Mouse (Mus musculus) bone marrow, adult 2 months (tissue): ENCODE measurements around the gene Fgfr2. TPM values are rescaled to one million over a fixed set of nuclear protein-coding genes. Genes with fewer than 3 reads are reported as not detected.

Experiments
- H3K27ac ChIP-seq: fragments of 200-500 bp; 2 replicates; pipeline ENCODE4 v1.5.1; 2012; ENCODE audit warnings: low read depth, mild to moderate bottlenecking, control low read depth, inconsistent platforms, low read length; ENCODE audit not compliant: control insufficient read depth, poor library complexity, insufficient read depth
- H3K4me1 ChIP-seq: fragments of 200-500 bp; 2 replicates; pipeline ENCODE4 v1.6.1; 2011; ENCODE audit warnings: low read length; ENCODE audit not compliant: control insufficient read depth, insufficient read depth
- H3K4me3 ChIP-seq: fragments of 200-500 bp; replicated peaks from 2 replicates; pipeline ENCODE3; 2011; ENCODE audit warnings: mild to moderate bottlenecking, low read depth, low read length, control low read depth; ENCODE audit not compliant: control insufficient read depth
- CTCF ChIP-seq: fragments of 200-500 bp; IDR thresholded peaks from 2 replicates; pipeline ENCODE4 v1.5.1; 2011; ENCODE audit warnings: low read length, control low read depth; ENCODE audit not compliant: control insufficient read depth, insufficient read depth
- POLR2A ChIP-seq: fragments of 200-500 bp; IDR thresholded peaks from 2 replicates; pipeline ENCODE4 v1.6.1; 2011; ENCODE audit warnings: low read depth, mild to moderate bottlenecking, control low read depth, low read length, borderline replicate concordance; ENCODE audit not compliant: control insufficient read depth
- WGBS: fragments of 180-500 bp; shearing (Covaris S2); methylation state at CpG from one replicate; pipeline ENCODE4 v1.1.7; 2018; 5-methylcytosine and 5-hydroxymethylcytosine counted together
- polyA plus RNA-seq: library from polyadenylated mRNA; stranded (reverse); fragments of >200 nt; gene quantifications from 2 replicates; pipeline ENCODE4 v1.2.4, GENCODE M21; 2011; ENCODE audit warnings: low replicate concordance; ENCODE audit not compliant: missing spikeins, insufficient read depth, insufficient read length

Fgfr2 gene
- polyA plus RNA-seq, 1 experiment = 8.2 TPM

- Histone ChIP-seq H3K27ac (no peak overlapping the region), H3K4me1 (no peaks in the 10 kb centered on the region), H3K4me3 (no peak overlapping the region)
- 83% methylated on average over 17 of the region's 17 CpGs for WGBS
- TF ChIP-seq CTCF (no peak), POLR2A (no peak)
These were observed 2372.2 kb downstream of the Fgfr2 start for GRCm38 (mm10) chr7:130750752-130751490.

GRCm38 (mm10) chr7:130749165-130749564, 2374.0 kb downstream of the Fgfr2 start:
- Histone ChIP-seq H3K4me3 (no peak overlapping the region), H3K27ac (no peak overlapping the region), H3K4me1 (no peaks in the 10 kb centered on the region)
- 86% methylated on average over 4 of the region's 4 CpGs for WGBS
- TF ChIP-seq POLR2A = no peak
- no peak for TF ChIP-seq CTCF

GRCm38 (mm10) chr7:130743239-130744025, 2379.7 kb downstream of the Fgfr2 start:
- Histone ChIP-seq H3K4me3 (no peak overlapping the region), H3K4me1 (no peaks in the 10 kb centered on the region), H3K27ac (no peak overlapping the region)
- 80% methylated on average over 9 of the region's 9 CpGs for WGBS
- TF ChIP-seq CTCF = no peak
- TF ChIP-seq POLR2A = no peak

- TF ChIP-seq POLR2A = no peak
- TF ChIP-seq CTCF = no peak
- H3K4me1 ChIP-seq = no peaks in the 10 kb centered on the region
- WGBS = 75% methylated on average over 4 of the region's 4 CpGs
- H3K27ac ChIP-seq = no peak overlapping the region
- H3K4me3 ChIP-seq = no peak overlapping the region
These were observed 2382.1 kb downstream of the Fgfr2 start for GRCm38 (mm10) chr7:130741099-130741498.

- 81% methylated on average over 2 of the region's 2 CpGs for WGBS
- no peak overlapping the region for H3K4me3 ChIP-seq
- no peak for TF ChIP-seq POLR2A
- no peak for TF ChIP-seq CTCF
- H3K4me1 ChIP-seq = no peaks in the 10 kb centered on the region
- H3K27ac ChIP-seq = no peak overlapping the region
These were observed 2388.9 kb downstream of the Fgfr2 start for GRCm38 (mm10) chr7:130734195-130734787.

GRCm38 (mm10) chr7:130733423-130733822, 2389.7 kb downstream of the Fgfr2 start:
- Histone ChIP-seq H3K4me1 (no peaks in the 10 kb centered on the region), H3K4me3 (no peak overlapping the region), H3K27ac (no peak overlapping the region)
- WGBS = 87% methylated on average over 8 of the region's 8 CpGs
- TF ChIP-seq POLR2A = no peak
- no peak for TF ChIP-seq CTCF

GRCm38 (mm10) chr7:130732908-130733307, 2390.2 kb downstream of the Fgfr2 start:
- 74% methylated on average over 6 of the region's 6 CpGs for WGBS

GRCm38 (mm10) chr7:130731792-130732191, 2391.4 kb downstream of the Fgfr2 start:
- H3K4me3 ChIP-seq = no peak overlapping the region
- TF ChIP-seq CTCF = no peak
- no peak for TF ChIP-seq POLR2A
- no peaks in the 10 kb centered on the region for H3K4me1 ChIP-seq
- 81% methylated on average over 7 of the region's 7 CpGs for WGBS
- H3K27ac ChIP-seq = no peak overlapping the region

More at GRCm38 (mm10) chr7:130732908-130733307, 2390.2 kb downstream of the Fgfr2 start:
- H3K4me1 ChIP-seq = no peaks in the 10 kb centered on the region
- no peak overlapping the region for H3K27ac ChIP-seq
- no peak overlapping the region for H3K4me3 ChIP-seq
- no peak for TF ChIP-seq CTCF
- TF ChIP-seq POLR2A = no peak
